Mouse (Mus musculus) E14TG2a.4 (cell line): ENCODE data around the gene Mybpc3.

Source experiments
- H3K27me3 ChIP-seq: 2 replicates; pipeline ENCODE4 v1.6.1; 2014; ENCODE audit warnings: low read length, control low read depth; ENCODE audit not compliant: insufficient read depth
- H3K36me3 ChIP-seq: 2 replicates; pipeline ENCODE4 v1.6.1; 2014; ENCODE audit warnings: low read length, control low read depth; ENCODE audit not compliant: insufficient read depth
- H3K4me1 ChIP-seq: replicated peaks from 2 replicates; pipeline ENCODE4 v1.6.1; 2014; ENCODE audit warnings: low read depth, low read length, control low read depth
- H3K4me3 ChIP-seq: replicated peaks from 2 replicates; pipeline ENCODE4 v1.5.1; 2014; ENCODE audit warnings: mild to moderate bottlenecking, low read length
- H3K9me3 ChIP-seq: 2 replicates; pipeline ENCODE4 v1.6.1; 2014; ENCODE audit warnings: low read length, control low read depth
- CTCF ChIP-seq: conservative IDR thresholded peaks from 2 replicates; pipeline ENCODE4 v1.5.1; 2014; ENCODE audit warnings: low read length
- NANOG ChIP-seq: IDR thresholded peaks from 2 replicates; pipeline ENCODE4 v1.6.1; 2014; ENCODE audit warnings: borderline replicate concordance, low read length, mixed read lengths
- POU5F1 ChIP-seq: IDR thresholded peaks from 2 replicates; pipeline ENCODE4 v1.6.1; 2014; ENCODE audit warnings: low read length, borderline replicate concordance

Gene Mybpc3

DNA sequence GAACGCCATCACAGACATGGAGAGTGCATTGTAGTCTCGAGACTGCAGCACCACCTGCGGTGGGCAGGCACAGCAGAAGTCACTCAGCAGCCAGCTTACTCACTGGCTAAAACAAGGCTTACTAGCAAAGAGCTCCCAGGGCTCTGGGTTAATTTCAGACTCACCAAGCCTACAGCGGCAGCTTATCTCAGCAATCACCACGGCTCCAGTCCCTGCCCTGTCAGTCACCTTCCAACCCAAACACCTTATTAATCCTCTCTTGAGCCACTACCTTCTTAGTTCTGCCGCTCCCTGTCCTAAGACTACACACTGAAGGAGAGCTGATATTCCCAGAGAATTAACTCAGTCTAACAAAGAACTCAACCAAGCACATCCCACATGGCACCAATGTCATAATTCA is 58.3 kb downstream of the Mybpc3 start:
- H3K4me3 ChIP-seq = no peak overlapping the region

DNA sequence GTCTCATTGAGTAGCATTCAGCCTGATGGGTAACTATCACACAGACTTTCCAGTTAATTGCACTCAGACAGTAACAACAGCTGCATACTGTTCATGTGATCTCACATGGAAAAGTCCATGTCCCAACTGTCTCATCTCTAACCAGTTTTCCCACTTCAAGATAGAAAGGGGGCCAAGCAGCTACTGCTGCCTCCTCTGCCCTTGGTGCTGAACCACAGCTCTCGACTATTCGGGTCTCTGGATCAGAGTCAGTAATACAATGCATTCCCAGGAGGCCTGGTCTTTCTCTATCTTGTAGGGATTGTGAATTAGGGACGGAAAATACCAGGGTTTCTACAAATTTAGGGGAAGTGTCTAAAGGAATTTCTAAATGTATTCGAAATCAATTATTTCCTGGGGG is 61.9 kb downstream of the Mybpc3 start:
- H3K9me3 ChIP-seq = no peaks in the 10 kb centered on the region
- TF ChIP-seq POU5F1 (no peak), CTCF (no peak), NANOG (no peak)
- H3K4me1 ChIP-seq = peaks cover 21% of the 10 kb centered on the region
- H3K27me3 ChIP-seq = peaks cover 34% of the 10 kb centered on the region
- no peak overlapping the region for H3K4me3 ChIP-seq
- H3K36me3 ChIP-seq = no peaks in the 10 kb centered on the region

More for the DNA sequence above, 58.3 kb downstream of the Mybpc3 start:
- H3K9me3 ChIP-seq = no peaks in the 10 kb centered on the region
- H3K36me3 ChIP-seq = peaks cover 6% of the 10 kb centered on the region
- H3K4me1 ChIP-seq = 0 out of 2 replicates have a peak, but pooled peaks cover 2% of the 10 kb centered on the region
- TF ChIP-seq NANOG (no peak), CTCF (no peak), POU5F1 (no peak)
- peaks cover 25% of the 10 kb centered on the region for H3K27me3 ChIP-seq

DNA sequence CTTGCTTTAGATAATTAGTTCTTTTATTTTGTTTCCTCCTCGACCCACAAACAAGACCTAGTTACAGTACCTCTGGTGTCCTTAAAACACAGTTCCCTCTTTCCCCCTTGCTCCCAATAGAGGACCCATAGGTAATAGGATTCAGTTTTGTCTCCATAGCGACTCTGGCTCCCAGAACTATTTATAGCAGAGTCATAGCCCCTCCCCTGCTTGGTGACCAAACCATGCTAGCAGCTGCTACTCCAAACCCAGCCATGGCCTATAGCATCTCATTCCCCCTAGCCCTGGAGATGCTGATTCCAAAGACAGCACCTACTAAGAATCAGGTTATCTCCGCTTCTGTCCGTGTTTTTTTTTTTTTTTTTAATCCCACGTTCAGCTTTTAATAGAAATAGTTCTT is 62.8 kb downstream of the Mybpc3 start:
- Histone ChIP-seq H3K36me3 (no peaks in the 10 kb centered on the region), H3K4me3 (no peak overlapping the region), H3K9me3 (no peaks in the 10 kb centered on the region), H3K4me1 (peaks cover 21% of the 10 kb centered on the region), H3K27me3 (peaks cover 34% of the 10 kb centered on the region)
- TF ChIP-seq POU5F1 (no peak), CTCF (no peak), NANOG (no peak)

- Histone ChIP-seq H3K4me3 (peak overlapping the region; percentile 98), H3K9me3 (no peaks in the 10 kb centered on the region), H3K4me1 (peaks cover 21% of the 10 kb centered on the region), H3K27me3 (peaks cover 29% of the 10 kb centered on the region), H3K36me3 (no peaks in the 10 kb centered on the region)
- TF ChIP-seq NANOG (no peak), CTCF (no peak), POU5F1 (no peak)
Observed at GRCm38 (mm10) chr2:91182016-91182404, 64.1 kb downstream of the Mybpc3 start.

DNA sequence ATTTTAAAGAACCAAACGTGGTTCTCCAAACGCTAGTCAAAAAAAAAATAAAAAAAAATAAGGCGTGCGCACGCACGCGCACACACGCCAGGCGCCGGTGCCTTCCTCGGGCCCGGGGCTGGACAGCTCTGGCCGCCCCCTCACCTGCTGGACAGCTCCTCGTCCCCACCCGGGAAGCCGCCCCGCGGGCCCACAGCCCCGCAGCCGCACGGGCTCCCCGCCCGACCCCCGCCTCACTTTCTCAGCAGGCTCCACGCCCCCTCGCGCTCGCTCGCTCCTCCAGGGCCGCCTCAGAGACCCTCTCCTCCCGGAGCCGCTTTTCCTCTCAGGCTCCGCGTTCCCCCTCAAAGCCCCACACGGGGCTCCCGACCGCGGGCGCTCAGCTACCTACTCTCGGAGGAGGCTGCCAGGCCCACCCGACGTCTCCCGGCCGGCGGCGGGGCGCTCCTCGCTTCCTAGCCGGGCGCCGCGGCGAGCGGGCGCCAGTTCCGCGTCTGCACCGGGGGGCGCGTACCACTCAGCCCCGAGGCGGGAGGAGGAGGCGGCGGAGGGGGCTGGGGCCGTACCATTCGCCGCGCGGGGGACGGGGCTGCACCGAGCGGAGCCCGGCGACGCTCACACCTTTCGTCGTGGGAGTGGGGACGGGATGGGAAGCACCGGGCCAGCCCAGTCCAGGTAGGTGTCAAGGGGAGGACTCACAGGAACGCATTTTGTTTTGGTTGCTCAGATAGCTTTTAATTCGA is 64.6 kb downstream of the Mybpc3 start:
- H3K27me3 ChIP-seq = peaks cover 29% of the 10 kb centered on the region
- H3K9me3 ChIP-seq = no peaks in the 10 kb centered on the region
- peak overlapping the region; percentile 98 for H3K4me3 ChIP-seq
- H3K4me1 ChIP-seq = peaks cover 21% of the 10 kb centered on the region
- no peaks in the 10 kb centered on the region for H3K36me3 ChIP-seq
- no peak for TF ChIP-seq CTCF
- no peak for TF ChIP-seq NANOG
- no peak for TF ChIP-seq POU5F1

GRCm38 (mm10) chr2:91183148-91183513 is 65.2 kb downstream of the Mybpc3 start:
- no peaks in the 10 kb centered on the region for H3K36me3 ChIP-seq
- no peak for TF ChIP-seq POU5F1
- no peak for TF ChIP-seq NANOG
- no peak for TF ChIP-seq CTCF
- H3K27me3 ChIP-seq = peaks cover 23% of the 10 kb centered on the region
- H3K9me3 ChIP-seq = no peaks in the 10 kb centered on the region
- peaks cover 19% of the 10 kb centered on the region for H3K4me1 ChIP-seq
- peak overlapping the region; percentile 98 for H3K4me3 ChIP-seq

- Histone ChIP-seq H3K4me1 (peaks cover 19% of the 10 kb centered on the region), H3K27me3 (peaks cover 20% of the 10 kb centered on the region), H3K4me3 (peak within 1 kb of the TSS; percentile 98), H3K36me3 (no peaks in the 10 kb centered on the region), H3K9me3 (no peaks in the 10 kb centered on the region)
- TF ChIP-seq CTCF = no peak
- TF ChIP-seq NANOG = no peak
- no peak for TF ChIP-seq POU5F1
Observed at GRCm38 (mm10) chr2:91183711-91184405, 65.9 kb downstream of the Mybpc3 start, which contains the start of gene Madd. Gene Madd (minus strand): TSS chr2:91183837.
